In the genomic region with DNA sequence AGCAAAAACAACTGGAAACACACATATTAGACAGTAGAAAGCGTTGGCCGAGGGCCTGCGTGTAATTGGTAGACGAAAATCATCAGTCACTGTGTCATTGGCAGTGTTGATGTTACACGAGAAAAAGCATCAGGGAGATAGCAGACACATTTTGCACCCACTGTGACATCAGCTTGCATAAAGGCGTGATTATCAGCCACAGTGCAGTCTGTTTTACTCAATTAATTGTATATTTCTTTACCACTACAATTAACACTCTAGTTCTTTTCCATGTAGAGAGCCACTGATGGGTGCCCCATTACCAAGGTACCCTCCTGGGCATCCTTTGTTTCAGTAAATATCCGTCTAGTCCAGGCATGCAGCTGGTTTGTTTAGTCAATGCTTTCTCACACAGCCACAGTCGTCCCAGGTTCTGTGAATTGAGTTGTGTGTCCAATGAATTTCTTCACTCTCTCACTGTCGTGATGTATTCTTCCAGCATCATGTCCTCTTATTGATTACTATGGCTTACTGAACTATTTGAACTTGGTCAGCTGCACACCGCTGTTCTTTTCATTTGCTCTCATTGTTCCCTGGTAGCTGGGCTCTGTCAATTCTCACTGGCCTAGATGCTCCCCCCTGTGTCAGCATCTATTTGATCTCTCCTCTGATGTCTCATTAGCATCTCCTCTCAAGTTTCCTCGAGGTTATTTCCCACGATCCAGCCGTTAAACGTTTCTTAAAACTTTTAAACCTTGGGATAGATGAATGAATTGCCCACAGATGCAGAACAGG, we compare ENCODE assay signal across 21 mouse cellular contexts.
A peak's percentile ranks its signal among the peaks of the same experiment; 100 is the strongest.
DNase-seq lines count a peak whose midpoint lies in the region; ATAC-seq and TF ChIP-seq lines count a peak whose summit lies in the region.
"Had no signal": no experiment of that assay in that cellular context is flagged by ENCODE, and none has a peak within 500 bp of the region (broad histone marks: within the 10 kb centered on the region; RNA-seq: fewer than 3 reads in every experiment).

No protein-coding gene starts in this region.

- H3K4me1 ChIP-seq in midbrain, embryonic 11.5 days (ENCODE audit: control insufficient read depth, insufficient read depth, low read length): peaks cover 33% of the 10 kb centered on the region; the same call in 1 of the 2 replicates
- peaks cover 40% of the 10 kb centered on the region for H3K4me1 ChIP-seq in midbrain, embryonic 15.5 days
- H3K4me1 ChIP-seq in hindbrain, embryonic 13.5 days (replicated peaks): peaks cover 59% of the 10 kb centered on the region
- H3K4me1 ChIP-seq in thymus, adult 2 months (replicated peaks; ENCODE audit: control insufficient read depth, insufficient read depth, low read length): no peaks in the 10 kb centered on the region
- H3K4me1 ChIP-seq: liver, embryonic 12.5 days had no signal

- H3K4me3 ChIP-seq in midbrain, embryonic 11.5 days (ENCODE audit: low read depth, low read length): no peak overlapping the region
- H3K4me3 ChIP-seq in midbrain, embryonic 15.5 days: no peak overlapping the region
- H3K4me3 ChIP-seq in hindbrain, embryonic 13.5 days: no peak overlapping the region
- no peak overlapping the region for H3K4me3 ChIP-seq in thymus, adult 2 months (ENCODE audit: control insufficient read depth, insufficient read depth, low read length)
- H3K4me3 ChIP-seq: embryonic facial prominence, embryonic 12.5 days; kidney, embryonic 15.5 days; liver, embryonic 12.5 days had no signal

- peak; percentile 56 for DNase-seq in embryo, embryonic 10 days (ENCODE audit: low spot score)
- no peak for DNase-seq in embryo, embryonic 9.5 days (ENCODE audit: extremely low spot score)
- peak; percentile 87 for DNase-seq in midbrain, embryonic 11.5 days (ENCODE audit: low spot score, missing footprints)
- DNase-seq in retina, embryonic 14.5 days (ENCODE audit: low spot score): peak; percentile 48
- no peak for DNase-seq in lung, postnatal 25 days (ENCODE audit: low spot score)
- no peak for DNase-seq in thymus, adult 2 months
- DNase-seq: adrenal gland, postnatal 10 days; cerebellum, postnatal 14 days; gastrocnemius, postnatal 25 days; lung, adult 2 months; lung, postnatal 36 days; right cerebral cortex, postnatal 25 days; thymus, postnatal 4 days had no signal

- 0 out of 2 replicates have a peak overlapping the region, but pooled peaks have one; percentile 4 for H3K27ac ChIP-seq in midbrain, embryonic 11.5 days (ENCODE audit: low read depth, low read length)
- no peak overlapping the region for H3K27ac ChIP-seq in midbrain, embryonic 15.5 days
- H3K27ac ChIP-seq in hindbrain, embryonic 13.5 days: peak overlapping the region; percentile 52
- no peak overlapping the region for H3K27ac ChIP-seq in thymus, adult 2 months (ENCODE audit: control insufficient read depth, insufficient read depth, low read length)
- H3K27ac ChIP-seq: embryonic facial prominence, embryonic 12.5 days; kidney, embryonic 15.5 days; liver, embryonic 12.5 days had no signal

- TF ChIP-seq POLR2A in thymus, adult 2 months (IDR thresholded peaks at IDR 0.05; ENCODE audit: control insufficient read depth, extremely low read depth, insufficient read depth, low read length, poor library complexity): no peak

- H3K9me3 ChIP-seq in midbrain, embryonic 11.5 days (ENCODE audit: control insufficient read depth, low read length): no peaks in the 10 kb centered on the region
- H3K9me3 ChIP-seq in midbrain, embryonic 15.5 days: no peaks in the 10 kb centered on the region
- H3K9me3 ChIP-seq in hindbrain, embryonic 13.5 days: no peaks in the 10 kb centered on the region
- H3K9me3 ChIP-seq: embryonic facial prominence, embryonic 12.5 days; kidney, embryonic 15.5 days; liver, embryonic 12.5 days had no signal

- H3K4me2 ChIP-seq in midbrain, embryonic 11.5 days: no peak overlapping the region; the same call in 1 of the 2 replicates
- H3K4me2 ChIP-seq in midbrain, embryonic 15.5 days: no peak overlapping the region
- H3K4me2 ChIP-seq in hindbrain, embryonic 13.5 days: no peak overlapping the region
- H3K4me2 ChIP-seq: embryonic facial prominence, embryonic 12.5 days; kidney, embryonic 15.5 days; liver, embryonic 12.5 days had no signal

- H3K9ac ChIP-seq in midbrain, embryonic 11.5 days (ENCODE audit: low read length): no peak overlapping the region
- no peak overlapping the region for H3K9ac ChIP-seq in midbrain, embryonic 15.5 days
- no peak overlapping the region for H3K9ac ChIP-seq in hindbrain, embryonic 13.5 days
- H3K9ac ChIP-seq: embryonic facial prominence, embryonic 12.5 days; kidney, embryonic 15.5 days; liver, embryonic 12.5 days had no signal

- H3K27me3 ChIP-seq in midbrain, embryonic 11.5 days (ENCODE audit: control insufficient read depth, insufficient read depth, low read length): no peaks in the 10 kb centered on the region
- no peaks in the 10 kb centered on the region for H3K27me3 ChIP-seq in midbrain, embryonic 15.5 days (replicated peaks)
- H3K27me3 ChIP-seq in hindbrain, embryonic 13.5 days: 0 out of 2 replicates have a peak, but pooled peaks cover 9% of the 10 kb centered on the region
- no peaks in the 10 kb centered on the region for H3K27me3 ChIP-seq in thymus, adult 2 months (ENCODE audit: control insufficient read depth, insufficient read depth, low read length)
- H3K27me3 ChIP-seq: embryonic facial prominence, embryonic 12.5 days; kidney, embryonic 15.5 days; liver, embryonic 12.5 days had no signal

- ATAC-seq in midbrain, embryonic 11.5 days (ENCODE audit: low FRiP score): peak; percentile 61; the same call in 1 of the 2 replicates
- no peak for ATAC-seq in midbrain, embryonic 15.5 days (replicated peaks)
- no peak for ATAC-seq in hindbrain, embryonic 13.5 days (ENCODE audit: low FRiP score)
- ATAC-seq: activated CD4-positive, CD25-positive, alpha-beta regulatory T cell, adult 4 months; intestine, embryonic 16.5 days; liver, embryonic 12.5 days had no signal

- no peak for TF ChIP-seq CTCF in thymus, adult 2 months (IDR thresholded peaks at IDR 0.05; ENCODE audit: borderline replicate concordance, control insufficient read depth, extremely low read depth, insufficient read depth, low read length, poor library complexity)

- 28% methylated on average over 14 of the region's 14 CpGs for WGBS in midbrain, embryonic 11.5 days
- WGBS in midbrain, embryonic 15.5 days: 20% methylated on average over 14 of the region's 14 CpGs
- 11% methylated on average over 14 of the region's 14 CpGs for WGBS in hindbrain, embryonic 13.5 days
- 61% methylated on average over 14 of the region's 14 CpGs for WGBS in thymus, adult 2 months

- H3K36me3 ChIP-seq in midbrain, embryonic 11.5 days (ENCODE audit: control insufficient read depth, insufficient read depth, low read length): no peaks in the 10 kb centered on the region
- no peaks in the 10 kb centered on the region for H3K36me3 ChIP-seq in midbrain, embryonic 15.5 days (replicated peaks)
- H3K36me3 ChIP-seq in hindbrain, embryonic 13.5 days: no peaks in the 10 kb centered on the region
- H3K36me3 ChIP-seq in thymus, adult 2 months (ENCODE audit: control insufficient read depth, insufficient read depth, low read length): no peaks in the 10 kb centered on the region
- H3K36me3 ChIP-seq: embryonic facial prominence, embryonic 12.5 days; G1E; kidney, embryonic 15.5 days; liver, embryonic 12.5 days had no signal

Comparison
In these comparisons a context has a peak if more than half of its experiments do, and no peak if none do; other contexts are left out.
1. DNase-seq: peak in embryo, embryonic 10 days (single experiment), midbrain, embryonic 11.5 days (single experiment) and retina, embryonic 14.5 days (single experiment); none in embryo, embryonic 9.5 days (single experiment), lung, postnatal 25 days (single experiment) and thymus, adult 2 months (single experiment).
2. H3K27ac ChIP-seq: peak in midbrain, embryonic 11.5 days (single experiment) and hindbrain, embryonic 13.5 days (single experiment); none in midbrain, embryonic 15.5 days (single experiment) and thymus, adult 2 months (single experiment).